Mouse (Mus musculus): Measurements from ENCODE around the gene Sh2d7.
"Not testable (repeated sequence)": the region's sequence is repeated elsewhere in the genome, so short reads cannot be mapped to it uniquely, and the experiment has no call there.

Sh2d7 gene

GRCm38 (mm10) chr9:54544212-54544953, 5.6 kb downstream of the Sh2d7 start:
- DNase-seq (ENCODE audit: low spot score) = no peak

GRCm38 (mm10) chr9:54544954-54545315, 6.2 kb downstream of the Sh2d7 start:
- no peak for DNase-seq (ENCODE audit: low spot score)

GRCm38 (mm10) chr9:54547536-54547935, 8.8 kb downstream of the Sh2d7 start:
- DNase-seq (ENCODE audit: low spot score) = no peak

GRCm38 (mm10) chr9:54549433-54549832, 10.6 kb downstream of the Sh2d7 start:
- no peak for DNase-seq (ENCODE audit: low spot score)

- no peak for DNase-seq (ENCODE audit: low spot score)
These were observed 13.6 kb downstream of the Sh2d7 start for GRCm38 (mm10) chr9:54552409-54552808.

GRCm38 (mm10) chr9:54555044-54555443, 16.3 kb downstream of the Sh2d7 start:
- DNase-seq (ENCODE audit: low spot score) = no peak

- DNase-seq (ENCODE audit: low spot score) = no peak
These were observed 19.9 kb downstream of the Sh2d7 start for GRCm38 (mm10) chr9:54558731-54559130.

- peak; percentile 79 for DNase-seq (ENCODE audit: low spot score)
These were observed 21.1 kb downstream of the Sh2d7 start, which contains the start of gene Cib2 for GRCm38 (mm10) chr9:54559771-54560471. Gene Cib2, minus strand, starts transcription at chr9:54560218.

GRCm38 (mm10) chr9:54560831-54561601, 22.2 kb downstream of the Sh2d7 start:
- no peak for DNase-seq (ENCODE audit: low spot score)

- no peak for DNase-seq (ENCODE audit: low spot score)
These were observed 28.2 kb downstream of the Sh2d7 start for GRCm38 (mm10) chr9:54566958-54567357.

- DNase-seq (ENCODE audit: low spot score) = no peak
These were observed 29.9 kb downstream of the Sh2d7 start for GRCm38 (mm10) chr9:54568732-54569131.

- DNase-seq (ENCODE audit: low spot score) = no peak
These were observed 32.5 kb downstream of the Sh2d7 start for GRCm38 (mm10) chr9:54571130-54571839.

GRCm38 (mm10) chr9:54583712-54584111, 44.9 kb downstream of the Sh2d7 start:
- no peak for DNase-seq (ENCODE audit: low spot score)

GRCm38 (mm10) chr9:54584127-54584526, 45.3 kb downstream of the Sh2d7 start:
- not testable (repeated sequence) for DNase-seq (ENCODE audit: low spot score)

GRCm38 (mm10) chr9:54585839-54586198, 47.0 kb downstream of the Sh2d7 start:
- no peak for DNase-seq (ENCODE audit: low spot score)

- peak; percentile 98 for DNase-seq (ENCODE audit: low spot score)
These were observed 47.6 kb downstream of the Sh2d7 start, which contains the start of gene Idh3a for GRCm38 (mm10) chr9:54586199-54587061. Gene Idh3a, plus strand, starts transcription at chr9:54586334.

- no peak for DNase-seq (ENCODE audit: low spot score)
These were observed 49.1 kb downstream of the Sh2d7 start for GRCm38 (mm10) chr9:54587863-54588262.

GRCm38 (mm10) chr9:54593652-54594051, 54.9 kb downstream of the Sh2d7 start:
- not testable (repeated sequence) for DNase-seq (ENCODE audit: low spot score)

All from testis, postnatal 14 days (tissue).